8 mouse cellular contexts compared by ENCODE assay signal in genomic region chr17:73108888-73109259, GRCm38 (mm10). TPM values are rescaled to one million over a fixed set of nuclear protein-coding genes. Genes with fewer than 3 reads are reported as not detected.
DNase-seq lines count a peak whose midpoint lies in the region; ATAC-seq lines count a peak whose summit lies in the region.
"Had no signal": no experiment of that assay in that cellular context is flagged by ENCODE, and none has a peak within 500 bp of the region (broad histone marks: within the 10 kb centered on the region; RNA-seq: fewer than 3 reads in every experiment).

No protein-coding gene starts in this region.

- no peaks in the 10 kb centered on the region for H3K36me3 ChIP-seq in megakaryocyte, embryonic 14.5 days (replicated peaks; ENCODE audit: low read length)
- H3K36me3 ChIP-seq in forebrain, embryonic 14.5 days (ENCODE audit: control insufficient read depth, insufficient read depth, low read length), result no peaks in the 10 kb centered on the region
- no peaks in the 10 kb centered on the region for H3K36me3 ChIP-seq in liver, embryonic 12.5 days
- no peaks in the 10 kb centered on the region for H3K36me3 ChIP-seq in stomach, embryonic 16.5 days (ENCODE audit: control insufficient read depth, insufficient read depth, low read length)

- ATAC-seq in megakaryocyte, adult 5-6 weeks (ENCODE audit: poor library complexity, severe bottlenecking), result no peak
- no peak for ATAC-seq in forebrain, embryonic 14.5 days
- no peak for ATAC-seq in liver, embryonic 12.5 days
- ATAC-seq in stomach, embryonic 16.5 days (ENCODE audit: insufficient read depth, low FRiP score), result no peak

- 80% methylated on average over 7 of the region's 7 CpGs for WGBS in forebrain, embryonic 14.5 days
- 76% methylated on average over 7 of the region's 7 CpGs for WGBS in liver, embryonic 12.5 days (ENCODE audit: insufficient replicate concordance)
- WGBS in stomach, embryonic 16.5 days, result 67% methylated on average over 7 of the region's 7 CpGs

- peaks cover 23% of the 10 kb centered on the region for H3K4me1 ChIP-seq in megakaryocyte, embryonic 14.5 days
- H3K4me1 ChIP-seq in forebrain, embryonic 14.5 days (ENCODE audit: control insufficient read depth, insufficient read depth, low read length), result peaks cover 5% of the 10 kb centered on the region; the same call in 1 of the 2 replicates
- H3K4me1 ChIP-seq in liver, embryonic 12.5 days, result peaks cover 20% of the 10 kb centered on the region
- H3K4me1 ChIP-seq in stomach, embryonic 16.5 days (ENCODE audit: control insufficient read depth, insufficient read depth, low read length), result peaks cover 9% of the 10 kb centered on the region; the same call in 1 of the 2 replicates

- no peak for DNase-seq in forebrain, embryonic 14.5 days (ENCODE audit: low spot score)
- DNase-seq in left cerebral cortex, adult 11 months (ENCODE audit: low spot score), result no peak
- no peak for DNase-seq in gastrocnemius, postnatal 25 days
- DNase-seq: right cerebral cortex, postnatal 14 days had no signal

- H3K27ac ChIP-seq in forebrain, embryonic 14.5 days (ENCODE audit: low read depth, low read length), result no peak overlapping the region
- H3K27ac ChIP-seq in liver, embryonic 12.5 days, result no peak overlapping the region
- H3K27ac ChIP-seq in stomach, embryonic 16.5 days (ENCODE audit: low read length), result no peak overlapping the region

- H3K9ac ChIP-seq in forebrain, embryonic 14.5 days (ENCODE audit: low read length), result peak overlapping the region; percentile 89; the same call in 1 of the 2 replicates
- no peak overlapping the region for H3K9ac ChIP-seq in liver, embryonic 12.5 days
- H3K9ac ChIP-seq in stomach, embryonic 16.5 days (ENCODE audit: low read length), result no peak overlapping the region

- H3K27me3 ChIP-seq in megakaryocyte, embryonic 14.5 days (replicated peaks), result peaks cover 6% of the 10 kb centered on the region
- no peaks in the 10 kb centered on the region for H3K27me3 ChIP-seq in forebrain, embryonic 14.5 days (replicated peaks; ENCODE audit: control insufficient read depth, insufficient read depth, low read length)
- H3K27me3 ChIP-seq in liver, embryonic 12.5 days (replicated peaks), result peaks cover 10% of the 10 kb centered on the region; the same call in 1 of the 2 replicates
- no peaks in the 10 kb centered on the region for H3K27me3 ChIP-seq in stomach, embryonic 16.5 days (ENCODE audit: control insufficient read depth, insufficient read depth, low read length)

- H3K9me3 ChIP-seq in megakaryocyte, embryonic 14.5 days, result no peaks in the 10 kb centered on the region
- H3K9me3 ChIP-seq in forebrain, embryonic 14.5 days (replicated peaks; ENCODE audit: control insufficient read depth, low read length), result no peaks in the 10 kb centered on the region
- H3K9me3 ChIP-seq in liver, embryonic 12.5 days (replicated peaks), result no peaks in the 10 kb centered on the region
- H3K9me3 ChIP-seq in stomach, embryonic 16.5 days (replicated peaks; ENCODE audit: control insufficient read depth, low read length), result no peaks in the 10 kb centered on the region

- H3K4me3 ChIP-seq in megakaryocyte, embryonic 14.5 days (replicated peaks), result peak overlapping the region; percentile 95
- peak overlapping the region; percentile 83 for H3K4me3 ChIP-seq in forebrain, embryonic 14.5 days (ENCODE audit: low read depth, low read length)
- no peak overlapping the region for H3K4me3 ChIP-seq in liver, embryonic 12.5 days
- H3K4me3 ChIP-seq in stomach, embryonic 16.5 days (replicated peaks; ENCODE audit: low read length), result peak overlapping the region; percentile 81

- peak overlapping the region; percentile 89 for H3K4me2 ChIP-seq in forebrain, embryonic 14.5 days (ENCODE audit: low read length)
- H3K4me2 ChIP-seq in liver, embryonic 12.5 days, result peak overlapping the region; percentile 94
- peak overlapping the region; percentile 93 for H3K4me2 ChIP-seq in stomach, embryonic 16.5 days (ENCODE audit: low read depth, low read length)

RNA-seq across cellular contexts. Expression of gene Lclat1, which starts 1.1 kb away (rescaled TPM):
- polyA plus RNA-seq in megakaryocyte, embryonic 14.5 days (2012; ENCODE audit: insufficient read depth, low replicate concordance), result 0.46 TPM in 1 of 2 replicates, not detected in the other
- total RNA-seq in megakaryocyte, adult 5-6 weeks (2015), result 12.5 and 12.8 TPM in 2 replicates
- total RNA-seq in megakaryocyte, adult 5-6 weeks (2017), result 7.0 and 9.1 TPM in 2 replicates
- polyA plus RNA-seq in forebrain, embryonic 14.5 days (2014; fragmentation: Nextera tagmentation; extraction: Ambion mirVana), result 12.2 and 15.7 TPM in 2 replicates
- 4.5 and 4.8 TPM in 2 replicates for polyA plus RNA-seq in liver, embryonic 12.5 days (2016; fragmentation: Nextera tagmentation; extraction: Ambion mirVana)
- polyA plus RNA-seq in stomach, embryonic 16.5 days (2015; fragmentation: Nextera tagmentation; extraction: Ambion mirVana), result 14.5 and 15.1 TPM in 2 replicates
- total RNA-seq in gastrocnemius, postnatal 25 days (2021), result 10 to 100 TPM; 12.6 to 14.9 TPM
